Mouse (Mus musculus): ENCODE results near the gene Fkbpl.

Gene Fkbpl

GRCm38 (mm10) chr17:34627093-34627942 is 17.2 kb upstream of the Fkbpl start:
- DNase-seq (ENCODE audit: low spot score): no peak

DNA sequence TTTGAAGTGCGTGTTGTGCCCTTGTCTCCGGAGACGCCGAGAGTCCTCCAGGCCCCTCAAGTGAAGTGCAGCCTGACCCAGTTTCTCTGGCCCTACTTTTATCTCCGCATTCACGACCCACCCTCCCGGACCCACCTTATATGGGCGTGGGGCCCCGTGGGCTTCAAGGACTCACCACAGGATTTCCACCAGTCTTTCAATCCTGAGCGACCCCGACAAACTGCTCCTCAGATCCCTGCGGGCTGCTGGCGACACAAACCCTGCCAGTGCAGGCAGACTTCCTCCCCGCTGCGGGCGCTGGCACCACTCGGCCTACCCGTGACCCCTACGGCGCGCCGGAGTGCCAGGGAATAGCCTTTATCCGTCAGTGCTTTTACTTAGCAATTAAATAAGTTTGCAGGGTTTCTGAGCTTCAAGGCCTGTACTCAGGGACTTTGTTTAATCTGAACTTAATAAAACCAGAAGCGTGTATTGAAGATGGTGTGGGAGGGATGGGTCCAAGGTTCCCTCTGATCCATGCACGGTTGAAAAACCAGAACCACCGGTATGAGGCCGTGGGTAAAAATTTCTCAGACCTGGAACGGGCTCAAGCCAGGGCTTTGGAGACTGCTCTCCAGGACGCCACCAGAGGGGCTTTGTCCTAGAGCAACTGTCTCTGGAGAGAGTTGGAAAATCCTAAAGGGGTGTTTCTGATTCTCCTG is 16.5 kb upstream of the Fkbpl start, which contains the start of gene Ppt2:
TSS of gene Ppt2 (minus strand) at position 568 of the 701 bp plus-strand sequence.
- DNase-seq (ENCODE audit: low spot score): no peak

GRCm38 (mm10) chr17:34628644-34628967 is 16.0 kb upstream of the Fkbpl start:
- no peak for DNase-seq (ENCODE audit: low spot score)

DNA sequence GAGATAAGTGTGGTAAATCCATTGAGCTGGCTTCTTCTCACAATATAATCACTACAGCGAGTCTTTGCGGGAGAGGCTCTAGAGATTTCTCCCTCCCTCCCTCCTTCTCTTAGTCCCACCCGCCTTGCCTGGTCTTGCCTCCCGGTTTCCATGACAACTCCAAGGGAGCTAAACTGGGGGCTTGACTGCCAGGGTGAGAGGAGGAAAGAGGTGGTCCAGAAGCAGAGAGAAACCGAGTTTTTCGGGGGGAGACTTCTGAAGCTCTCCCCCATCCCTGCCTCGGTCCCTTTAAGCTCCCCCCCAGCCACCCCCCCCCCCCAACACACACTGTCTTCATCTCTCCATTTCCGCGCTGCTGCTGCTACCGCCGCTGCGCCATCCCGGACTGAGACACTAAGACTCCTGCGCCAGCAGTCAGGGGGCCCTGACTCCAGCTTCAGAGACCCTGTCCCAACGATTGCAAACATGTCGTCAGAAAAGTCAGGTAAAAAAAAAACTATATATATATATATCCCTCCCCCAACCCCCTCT is 15.3 kb upstream of the Fkbpl start, which contains the start of gene Prrt1:
TSS of gene Prrt1 (plus strand) at position 313 of the 531 bp plus-strand sequence.
- DNase-seq (ENCODE audit: low spot score): no peak

DNA sequence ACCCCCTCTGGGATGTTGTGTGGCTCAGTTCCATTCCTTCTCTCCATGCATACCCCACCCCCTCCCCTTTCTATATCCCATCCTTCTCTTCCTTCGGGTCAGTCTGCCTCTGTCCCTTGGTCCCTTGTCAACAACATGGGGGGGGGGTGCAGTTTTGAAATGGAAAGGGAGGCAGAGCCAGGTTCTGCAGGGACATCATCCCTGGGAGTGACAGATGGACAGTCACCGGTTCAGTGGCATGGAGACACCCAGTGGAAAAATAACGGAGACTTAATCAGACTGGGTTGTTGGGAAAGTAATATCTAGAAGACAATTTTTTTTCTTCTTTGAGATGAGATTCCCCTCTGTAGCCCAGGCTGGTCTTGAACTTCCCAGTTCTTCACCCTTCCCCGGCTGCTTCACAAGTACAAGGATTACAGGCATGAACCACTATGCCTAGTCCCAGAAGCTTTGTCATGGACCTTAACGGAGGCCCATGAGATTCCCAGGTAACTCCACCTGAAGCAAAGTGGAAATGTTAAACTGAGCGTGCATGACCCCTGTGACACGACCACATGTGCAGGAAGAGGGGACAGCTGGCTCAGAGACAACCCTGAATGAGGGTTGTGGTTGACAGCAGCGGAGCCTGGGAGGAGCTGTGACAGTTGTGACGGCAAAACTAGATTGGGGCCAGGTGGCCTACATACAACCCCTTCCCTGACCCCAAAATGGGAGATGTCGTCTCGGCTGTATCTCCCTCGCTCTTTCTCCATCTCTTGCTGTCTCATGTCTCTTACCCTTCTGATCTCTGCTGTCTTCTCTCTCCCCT is 14.6 kb upstream of the Fkbpl start:
- no peak for DNase-seq (ENCODE audit: low spot score)

GRCm38 (mm10) chr17:34630761-34631301 is 13.7 kb upstream of the Fkbpl start:
- DNase-seq (ENCODE audit: low spot score): no peak

DNA sequence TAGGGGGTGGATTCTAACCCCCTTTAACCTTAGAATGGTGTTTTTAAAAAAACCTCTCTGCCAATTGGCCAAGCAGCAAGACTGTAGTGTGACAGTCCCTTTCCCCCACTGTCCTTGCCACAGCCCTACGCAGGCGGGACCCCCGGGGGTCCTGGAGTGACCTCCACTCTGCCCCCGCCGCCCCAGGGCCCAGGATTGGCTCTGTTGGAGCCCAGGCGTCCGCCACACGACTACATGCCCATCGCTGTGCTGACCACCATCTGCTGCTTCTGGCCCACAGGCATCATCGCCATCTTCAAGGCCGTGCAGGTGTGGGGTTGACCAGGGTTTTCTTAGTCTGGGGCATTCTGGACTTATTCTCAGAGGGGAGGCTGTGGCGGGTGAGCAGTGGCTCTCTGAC is 12.9 kb upstream of the Fkbpl start:
- DNase-seq (ENCODE audit: low spot score): no peak

- no peak for DNase-seq (ENCODE audit: low spot score)
These were observed 12.3 kb upstream of the Fkbpl start for GRCm38 (mm10) chr17:34632261-34632691.

DNA sequence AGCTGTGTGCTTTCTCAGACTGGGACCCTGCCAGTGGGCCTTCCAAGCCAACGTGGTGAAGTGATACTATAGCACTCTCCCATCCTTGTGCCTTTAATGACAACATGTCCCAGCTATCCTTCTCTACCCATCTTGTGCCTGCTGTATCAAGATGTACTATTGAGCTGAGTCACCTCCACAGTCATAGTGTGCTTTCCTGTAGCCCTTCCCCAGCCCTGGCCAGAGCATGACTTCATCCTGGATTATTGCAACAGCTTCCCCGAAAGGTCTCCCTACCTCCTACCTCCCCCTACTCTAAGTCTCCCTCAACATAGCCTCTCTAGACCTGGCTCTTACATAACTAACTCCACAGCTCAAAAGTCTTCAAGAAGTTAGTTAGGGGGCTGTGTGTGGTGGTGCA is 8.9 kb upstream of the Fkbpl start:
- DNase-seq (ENCODE audit: low spot score): no peak

DNA sequence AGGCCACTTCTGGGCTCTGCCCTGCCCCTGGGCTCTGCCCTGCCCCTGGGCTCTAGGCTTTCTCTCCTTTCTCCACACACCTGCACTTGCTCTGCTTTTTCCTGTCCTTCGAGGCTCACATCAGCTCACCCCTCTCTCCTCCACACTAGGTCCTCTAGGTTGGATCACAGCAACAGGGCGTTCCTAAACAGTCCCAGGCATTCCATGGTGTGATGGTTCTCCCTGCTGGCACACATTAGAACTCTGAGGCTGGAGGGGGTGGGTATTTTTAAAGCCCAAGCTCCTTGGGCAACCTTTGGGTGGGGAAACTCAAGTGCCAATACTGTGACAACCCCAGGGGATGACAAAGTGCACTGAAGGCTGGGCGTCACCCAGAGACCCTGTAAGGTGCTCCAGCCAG is 7.1 kb upstream of the Fkbpl start:
- DNase-seq (ENCODE audit: low spot score): no peak

DNA sequence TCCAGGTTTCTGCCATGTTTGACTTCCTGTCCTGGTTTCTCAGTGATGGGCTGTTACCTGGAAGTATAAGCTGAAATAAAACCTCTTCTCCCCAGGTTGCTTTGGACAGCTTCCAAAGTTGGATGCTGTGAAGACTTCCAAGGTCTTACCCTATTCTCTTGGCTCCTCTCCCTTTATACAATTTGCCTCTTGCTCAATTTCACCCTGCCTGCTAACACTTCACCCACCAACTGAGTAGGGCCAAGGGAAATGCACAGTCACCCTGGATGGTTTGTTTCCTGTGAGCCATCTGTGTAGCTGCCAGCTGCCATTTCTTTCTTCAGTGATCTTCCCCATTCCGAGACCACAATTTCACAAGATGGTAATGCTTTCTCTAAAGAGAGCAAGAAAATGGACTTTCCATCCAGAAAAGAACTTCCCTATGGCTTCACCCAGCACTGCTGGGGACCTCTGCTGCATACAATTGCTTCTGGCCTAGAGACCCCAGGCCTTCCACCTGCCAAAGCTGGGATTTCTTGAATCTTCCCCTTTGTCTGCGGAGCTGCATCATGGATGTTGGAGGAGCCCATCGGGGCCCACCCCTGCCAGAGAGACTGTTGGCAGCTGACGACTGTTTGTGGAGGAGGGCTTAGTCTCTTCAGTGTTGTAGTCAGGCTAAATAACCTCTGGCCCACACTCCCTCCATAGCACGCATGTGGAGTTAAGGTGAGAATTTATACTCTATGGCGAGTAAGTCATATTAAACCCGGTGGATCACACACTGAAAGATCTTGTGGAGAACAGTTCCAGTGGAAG is 4.9 kb upstream of the Fkbpl start:
- no peak for DNase-seq (ENCODE audit: low spot score)

DNA sequence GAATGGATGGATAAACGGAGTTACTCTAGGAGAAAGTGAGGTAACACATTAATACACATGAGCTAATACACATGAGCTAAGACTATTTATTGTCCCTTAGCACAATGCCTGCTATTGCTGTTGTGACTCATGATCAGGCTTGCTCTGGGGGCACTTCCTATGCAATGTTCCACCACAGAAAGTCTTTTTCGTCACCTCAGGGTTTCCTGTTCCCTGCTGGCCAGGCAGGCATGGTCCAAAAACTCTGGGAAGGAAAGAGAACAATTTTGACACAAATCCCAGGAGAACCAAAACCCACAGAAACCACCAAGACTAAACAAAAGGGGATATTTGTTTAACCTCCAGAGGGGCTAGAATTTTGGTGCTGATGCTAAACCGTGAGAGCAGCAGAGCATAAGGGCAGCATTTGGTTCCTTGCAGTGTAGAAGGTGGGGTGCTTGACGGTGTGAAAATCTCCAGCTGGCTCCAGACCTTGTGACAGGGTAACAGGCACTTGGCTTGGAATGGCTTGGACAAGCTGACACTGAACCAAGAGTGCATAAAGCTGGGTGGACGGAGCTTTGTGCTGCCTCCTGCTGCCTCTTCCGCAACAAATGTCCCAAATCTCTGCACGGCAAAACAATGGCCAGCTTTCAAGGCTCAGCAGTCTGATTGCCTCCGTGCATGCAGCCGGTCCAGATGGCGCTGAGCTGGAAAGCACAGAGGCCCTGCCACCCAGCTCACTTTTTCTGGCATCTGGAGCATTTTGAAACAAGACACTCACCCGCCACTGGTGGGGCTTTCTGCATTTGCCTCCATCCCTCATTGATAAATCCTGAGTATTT is 3.6 kb upstream of the Fkbpl start:
- no peak for DNase-seq (ENCODE audit: low spot score)

GRCm38 (mm10) chr17:34641945-34642344 is 2.6 kb upstream of the Fkbpl start:
- DNase-seq (ENCODE audit: low spot score): no peak

DNA sequence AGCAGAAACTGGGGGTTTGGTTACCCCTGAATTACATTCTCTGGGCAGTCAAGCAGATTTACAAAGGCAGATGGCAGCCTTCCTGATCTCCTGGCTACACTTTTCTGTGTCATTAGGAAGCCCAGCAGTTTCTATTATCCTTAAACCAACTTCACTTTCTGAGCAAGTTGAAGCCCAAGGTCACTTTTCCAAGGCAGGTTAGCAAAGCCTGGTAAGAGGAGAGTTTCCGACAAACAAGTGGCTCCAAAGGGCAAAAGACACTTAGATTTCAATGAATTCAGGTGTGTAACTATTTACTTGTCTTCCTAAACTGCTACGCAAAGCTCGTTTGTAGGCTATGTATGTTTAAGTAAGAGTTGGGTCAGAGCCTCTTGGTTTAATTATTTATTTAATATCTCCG is 1.2 kb upstream of the Fkbpl start:
- no peak for DNase-seq (ENCODE audit: low spot score)

DNA sequence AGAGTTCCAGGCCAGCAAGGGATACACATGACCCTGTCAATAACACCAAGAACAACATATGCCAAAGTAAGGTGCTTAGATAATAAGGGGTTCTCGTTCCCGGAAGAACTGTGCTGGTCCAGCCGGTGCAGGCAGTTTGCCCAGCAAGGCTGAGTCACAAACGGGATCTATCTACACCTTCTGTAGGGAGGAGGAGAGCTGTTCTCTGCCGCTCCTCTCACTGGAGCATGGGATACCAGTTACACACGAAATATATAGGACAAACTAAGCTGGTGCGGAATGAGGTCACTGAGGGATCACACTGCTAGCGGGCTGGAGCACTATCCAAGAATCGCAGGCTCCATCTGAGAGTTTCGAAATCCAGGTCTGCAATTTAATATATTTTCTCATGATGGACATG is 620 bp upstream of the Fkbpl start:
- no peak for DNase-seq (ENCODE audit: low spot score)

DNA sequence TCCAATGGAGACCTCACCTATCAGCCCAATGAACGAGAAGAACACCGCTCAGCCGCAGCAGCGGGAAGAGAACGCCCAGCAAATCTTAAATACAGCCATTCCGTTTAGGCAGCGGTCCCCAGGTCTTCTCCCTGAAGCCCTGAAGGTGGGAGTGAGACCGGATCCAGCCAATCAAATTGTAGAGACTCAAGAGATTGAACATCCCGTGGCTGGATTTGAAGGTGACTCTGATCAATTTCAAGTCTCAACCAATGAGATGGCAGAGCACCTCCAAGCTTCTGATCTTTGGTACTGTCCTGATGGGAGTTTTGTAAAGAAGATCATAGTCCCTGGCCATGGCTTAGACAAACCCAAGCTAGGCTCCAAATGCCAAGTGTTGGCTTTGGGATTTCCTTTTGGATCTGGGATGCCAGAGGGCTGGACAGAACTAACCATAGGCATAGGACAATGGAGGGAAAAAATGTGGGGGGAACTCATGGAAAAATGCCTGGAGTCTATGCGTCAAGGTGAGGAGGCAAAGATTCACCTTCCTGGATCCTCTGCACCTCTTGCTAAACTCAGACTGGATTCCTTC is 779 bp downstream of the Fkbpl start:
- no peak for DNase-seq (ENCODE audit: low spot score)

DNA sequence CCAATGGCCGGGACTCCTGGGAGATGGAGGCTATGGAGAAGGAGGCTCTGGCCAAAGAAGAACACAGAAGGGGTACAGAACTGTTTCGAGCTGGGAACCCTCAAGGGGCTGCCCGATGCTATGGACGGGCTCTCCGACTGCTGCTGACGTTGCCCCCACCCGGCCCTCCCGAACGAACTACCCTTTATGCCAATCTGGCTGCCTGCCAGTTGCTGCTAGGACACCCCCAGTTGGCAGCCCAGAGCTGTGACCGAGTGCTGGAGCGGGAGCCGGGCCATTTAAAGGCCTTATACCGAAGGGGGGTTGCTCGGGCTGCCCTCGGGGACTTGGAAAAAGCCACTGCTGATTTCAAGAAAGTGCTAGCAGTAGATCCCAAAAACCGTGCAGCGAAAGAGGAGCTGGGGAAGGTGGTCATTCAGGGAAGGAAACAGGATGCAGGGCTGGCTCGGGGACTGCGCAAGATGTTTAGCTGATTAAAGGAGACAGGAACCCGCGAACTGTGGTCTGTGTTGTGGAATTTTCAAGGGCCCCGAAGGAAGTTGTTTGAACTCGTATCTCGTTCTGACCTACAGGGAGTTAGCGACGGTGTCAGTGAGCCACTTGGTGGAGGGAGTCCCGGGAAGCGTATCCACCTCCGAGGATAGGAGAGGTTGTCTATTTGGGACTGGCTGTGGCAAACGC is 1.4 kb downstream of the Fkbpl start:
- DNase-seq (ENCODE audit: low spot score): no peak

DNA sequence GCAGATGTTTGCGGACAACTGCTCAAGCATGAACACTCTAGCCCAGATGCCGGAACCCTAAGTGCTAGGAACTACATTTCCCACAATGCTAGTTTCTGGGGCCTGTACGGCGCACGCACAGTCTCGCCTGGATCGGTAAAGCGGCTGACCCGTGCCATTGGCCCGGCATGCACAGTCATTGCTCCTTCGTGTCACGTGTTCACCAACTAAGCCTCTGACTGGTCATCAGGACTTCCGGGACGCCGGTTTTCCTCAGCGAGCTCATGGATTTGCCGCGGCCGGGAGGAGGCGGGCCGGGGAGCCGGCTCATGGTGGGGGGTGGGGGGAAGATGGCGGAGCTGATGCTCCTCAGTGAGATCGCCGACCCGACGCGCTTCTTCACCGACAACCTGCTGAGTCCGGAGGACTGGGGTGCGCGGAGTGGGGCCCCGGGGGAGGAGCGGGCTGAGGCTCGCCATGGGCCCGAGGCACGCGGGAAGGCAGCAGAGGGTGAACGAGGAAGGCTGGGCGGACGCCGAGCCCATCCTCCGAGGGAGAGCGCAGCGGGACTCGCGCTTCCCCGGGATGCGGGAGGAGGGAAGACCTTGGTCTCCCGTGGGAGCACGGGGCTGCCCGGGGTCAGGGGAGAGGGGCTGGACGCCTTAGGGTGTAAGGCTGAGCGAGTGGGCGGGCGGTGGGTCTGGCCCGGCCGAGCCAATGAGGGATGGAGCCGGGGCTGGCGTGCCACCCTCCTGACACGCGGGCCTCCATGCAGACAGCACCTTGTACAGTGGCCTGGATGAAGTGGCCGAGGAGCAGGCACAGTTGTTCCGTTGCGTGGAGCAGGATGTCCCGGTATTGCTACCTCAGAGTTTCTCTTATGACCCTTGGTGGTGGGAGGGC is 2.6 kb downstream of the Fkbpl start, which contains the start of gene Atf6b:
TSS of gene Atf6b (plus strand) at position 241 of the 882 bp plus-strand sequence.
- DNase-seq (ENCODE audit: low spot score): peak; percentile 94
